1 mouse cellular context compared by ENCODE assay signal in the genomic region with DNA sequence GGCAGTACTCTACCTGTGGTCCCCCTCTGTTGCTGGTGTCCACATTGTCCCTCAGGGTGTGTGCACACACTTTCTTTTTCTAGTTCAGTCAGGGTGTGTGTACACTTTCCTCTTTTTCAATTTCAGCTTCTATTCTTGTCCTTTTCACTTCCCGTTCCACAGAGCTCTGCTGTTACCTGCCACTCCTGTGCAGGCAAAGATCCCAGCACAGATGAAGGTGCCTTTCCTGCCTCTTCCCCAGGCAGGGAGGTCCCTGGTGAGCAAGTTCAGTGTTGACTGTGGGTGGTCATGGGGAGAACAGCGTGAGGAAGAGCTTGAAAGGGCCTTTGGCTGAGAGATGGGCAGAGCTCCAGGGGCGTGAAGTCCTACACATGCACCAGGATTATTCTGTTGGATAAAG.
A peak's percentile ranks its signal among the peaks of the same experiment; 100 is the strongest.
TF ChIP-seq lines count a peak whose summit lies in the region.

No protein-coding gene starts in this region.

TF ChIP-seq in CH12.LX, 34 proteins besides CTCF, POLR2A, EP300 and RAD21 (continued from another document):
- TF ChIP-seq PAX5 (IDR thresholded peaks at IDR 0.05; ENCODE audit: low read length), result no peak
- no peak for TF ChIP-seq JUN (IDR thresholded peaks at IDR 0.05; ENCODE audit: insufficient read depth, low read depth, low read length)
- no peak for TF ChIP-seq MAZ (IDR thresholded peaks at IDR 0.05; ENCODE audit: low read depth, low read length)
- TF ChIP-seq ZKSCAN1 (IDR thresholded peaks at IDR 0.05; ENCODE audit: borderline replicate concordance, low read depth, low read length), result no peak
- TF ChIP-seq TBP (conservative IDR thresholded peaks at IDR 0.05; ENCODE audit: low read depth, low read length), result 0 out of 2 replicates have a peak, but pooled peaks have one; percentile 23
- TF ChIP-seq IRF4 (IDR thresholded peaks at IDR 0.05; ENCODE audit: low read depth, low read length), result peak; percentile 95
- TF ChIP-seq MAX (IDR thresholded peaks at IDR 0.05; ENCODE audit: low read length), result 0 out of 2 replicates have a peak, but pooled peaks have one; percentile 66
